Mouse (Mus musculus) CH12.LX (cell line): ENCODE data around the gene Vps72. TPM values are rescaled to one million over a fixed set of nuclear protein-coding genes. Genes with fewer than 3 reads are reported as not detected.

Experiments used
- DNase-seq: peaks from one replicate; pipeline ENCODE4 v3.0.0-alpha.2; 2013; ENCODE audit errors: extremely low read depth
- H3K27ac ChIP-seq: 2 replicates; pipeline ENCODE4 v1.5.1; 2012; ENCODE audit warnings: low read depth, mild to moderate bottlenecking, control low read depth, moderate library complexity; ENCODE audit not compliant: insufficient read depth
- H3K27me3 ChIP-seq: replicated peaks from 2 replicates; pipeline ENCODE3; 2012; ENCODE audit warnings: inconsistent platforms
- H3K36me3 ChIP-seq, 2 experiments: replicated peaks in 1 of 2; 2 replicates each; pipeline versions ENCODE3 to v1.6.1; 2012; ENCODE audit warnings: inconsistent platforms in 1 of 2, low read length in 1 of 2, mild to moderate bottlenecking in 1 of 2, mixed read lengths in 1 of 2, moderate library complexity in 1 of 2; ENCODE audit not compliant: control insufficient read depth in 1 of 2, insufficient read depth in 1 of 2
- H3K4me1 ChIP-seq, 2 experiments: 2 replicates each; pipeline ENCODE4 v1.6.1; 2012; ENCODE audit warnings: inconsistent platforms in 1 of 2, moderate library complexity in 1 of 2; ENCODE audit not compliant: insufficient read depth in 2 of 2, control insufficient read depth in 1 of 2
- H3K4me2 ChIP-seq: 2 replicates; pipeline ENCODE4 v1.6.1; 2012; ENCODE audit warnings: low read depth, mild to moderate bottlenecking, control low read depth; ENCODE audit not compliant: poor library complexity, insufficient read depth, severe bottlenecking
- H3K4me3 ChIP-seq, 3 experiments: fragments of 150-350 bp in 1 of 3; sonication (generic) in 1 of 3; replicated peaks in 1 of 3; 2 replicates each; pipeline versions ENCODE3 to v1.5.1; 2011 to 2012; ENCODE audit warnings: low read depth in 2 of 3, low read length in 2 of 3, mild to moderate bottlenecking in 2 of 3, moderate library complexity in 2 of 3, control low read depth in 1 of 3, improper control_type of control experiment in 1 of 3, inconsistent platforms in 1 of 3, mixed read lengths in 1 of 3; ENCODE audit not compliant: poor library complexity in 1 of 3
- H3K79me2 ChIP-seq: replicated peaks from 2 replicates; pipeline ENCODE4 v1.6.1; 2012; ENCODE audit warnings: mild to moderate bottlenecking, moderate library complexity; ENCODE audit not compliant: control insufficient read depth, poor library complexity, insufficient read depth, severe bottlenecking; ENCODE audit errors: extremely low read depth
- H3K9ac ChIP-seq: 2 replicates; pipeline ENCODE4 v1.6.1; 2012; ENCODE audit warnings: low read depth, mild to moderate bottlenecking, control low read depth, moderate library complexity; ENCODE audit not compliant: insufficient read depth
- H3K9me3 ChIP-seq: replicated peaks from 2 replicates; pipeline ENCODE3; 2012; ENCODE audit warnings: low read length, inconsistent platforms, mixed read lengths
- BHLHE40 ChIP-seq: IDR thresholded peaks from 2 replicates; pipeline ENCODE4 v1.6.1; 2011; ENCODE audit warnings: mild to moderate bottlenecking, low read depth, low read length, improper control_type of control experiment
- CTCF ChIP-seq, 2 experiments: IDR thresholded peaks in 1 of 2; conservative IDR thresholded peaks in 1 of 2; 2 replicates each; pipeline ENCODE4 v1.5.1; 2011 to 2012; ENCODE audit warnings: low read depth in 2 of 2, low read length in 2 of 2, improper control_type of control experiment in 1 of 2, inconsistent platforms in 1 of 2, mild to moderate bottlenecking in 1 of 2, moderate library complexity in 1 of 2
- E2F4 ChIP-seq: IDR thresholded peaks from 2 replicates; pipeline ENCODE4 v1.6.1; 2011; ENCODE audit warnings: low read depth, low read length, improper control_type of control experiment; ENCODE audit not compliant: insufficient replicate concordance
- ELF1 ChIP-seq: IDR thresholded peaks from 2 replicates; pipeline ENCODE4 v1.6.1; 2014; ENCODE audit warnings: low read depth, mild to moderate bottlenecking, inconsistent platforms, low read length, improper control_type of control experiment
- EP300 ChIP-seq: IDR thresholded peaks from 2 replicates; pipeline ENCODE4 v1.6.1; 2011; ENCODE audit warnings: low read length, improper control_type of control experiment
- ETS1 ChIP-seq: conservative IDR thresholded peaks from 2 replicates; pipeline ENCODE4 v1.6.1; 2012; ENCODE audit warnings: low read depth, mild to moderate bottlenecking, inconsistent platforms, low read length, improper control_type of control experiment, moderate library complexity
- GABPA ChIP-seq: IDR thresholded peaks from 2 replicates; pipeline ENCODE4 v1.6.1; 2012; ENCODE audit warnings: low read depth, low read length, improper control_type of control experiment, inconsistent platforms; ENCODE audit not compliant: insufficient replicate concordance
- HCFC1 ChIP-seq: IDR thresholded peaks from 2 replicates; pipeline ENCODE4 v1.6.1; 2012; ENCODE audit warnings: low read depth, mild to moderate bottlenecking, inconsistent platforms, low read length, improper control_type of control experiment
- JUN ChIP-seq: IDR thresholded peaks from 2 replicates; pipeline ENCODE4 v1.6.1; 2011; ENCODE audit warnings: low read depth, mild to moderate bottlenecking, low read length, improper control_type of control experiment, moderate library complexity; ENCODE audit not compliant: insufficient read depth
- JUND ChIP-seq: conservative IDR thresholded peaks from 2 replicates; pipeline ENCODE4 v1.6.1; 2011; ENCODE audit warnings: low read depth, low read length, improper control_type of control experiment
- MAX ChIP-seq: IDR thresholded peaks from 2 replicates; pipeline ENCODE4 v1.6.1; 2011; ENCODE audit warnings: low read length, improper control_type of control experiment
- MEF2A ChIP-seq: IDR thresholded peaks from 2 replicates; pipeline ENCODE4 v1.6.1; 2014; ENCODE audit warnings: low read depth, mild to moderate bottlenecking, inconsistent platforms, low read length, improper control_type of control experiment, borderline replicate concordance
- MYC ChIP-seq: IDR thresholded peaks from 2 replicates; pipeline ENCODE4 v1.6.1; 2011; ENCODE audit warnings: low read depth, mild to moderate bottlenecking, improper control_type of control experiment, low read length
- NELFE ChIP-seq: IDR thresholded peaks from 2 replicates; pipeline ENCODE4 v1.6.1; 2011; ENCODE audit warnings: low read depth, low read length, improper control_type of control experiment
- POLR2AphosphoS2 ChIP-seq: IDR thresholded peaks from 2 replicates; pipeline ENCODE4 v1.6.1; 2011; ENCODE audit warnings: low read depth, low read length, improper control_type of control experiment
- RAD21 ChIP-seq: IDR thresholded peaks from 2 replicates; pipeline ENCODE4 v1.6.1; 2011; ENCODE audit warnings: low read depth, mild to moderate bottlenecking, low read length, improper control_type of control experiment, moderate library complexity
- RCOR1 ChIP-seq: conservative IDR thresholded peaks from 2 replicates; pipeline ENCODE4 v1.6.1; 2012; ENCODE audit warnings: low read depth, mild to moderate bottlenecking, inconsistent platforms, low read length, improper control_type of control experiment
- SIN3A ChIP-seq: IDR thresholded peaks from 2 replicates; pipeline ENCODE4 v1.6.1; 2012; ENCODE audit warnings: low read length, improper control_type of control experiment, inconsistent platforms
- SMC3 ChIP-seq: IDR thresholded peaks from 2 replicates; pipeline ENCODE4 v1.6.1; 2011; ENCODE audit warnings: low read depth, low read length, improper control_type of control experiment
- TBP ChIP-seq: conservative IDR thresholded peaks from 2 replicates; pipeline ENCODE4 v1.6.1; 2011; ENCODE audit warnings: low read depth, low read length, improper control_type of control experiment
- UBTF ChIP-seq: IDR thresholded peaks from 2 replicates; pipeline ENCODE4 v1.6.1; 2012; ENCODE audit warnings: low read depth, mild to moderate bottlenecking, inconsistent platforms, low read length, improper control_type of control experiment, moderate library complexity
- ZKSCAN1 ChIP-seq: IDR thresholded peaks from 2 replicates; pipeline ENCODE4 v1.6.1; 2012; ENCODE audit warnings: low read depth, inconsistent platforms, low read length, improper control_type of control experiment, borderline replicate concordance
- ZMIZ1 ChIP-seq: IDR thresholded peaks from 2 replicates; pipeline ENCODE4 v1.6.1; 2012; ENCODE audit warnings: low read depth, mild to moderate bottlenecking, inconsistent platforms, low read length, improper control_type of control experiment
- ZNF384 ChIP-seq: IDR thresholded peaks from 2 replicates; pipeline ENCODE4 v1.6.1; 2012; ENCODE audit warnings: low read depth, low read length, improper control_type of control experiment, inconsistent platforms
- dilution Hi-C: fragments of 300-500 bp; cut with MboI; formaldehyde crosslinking; loops from 2 replicates; pipeline ENCODE4 v1.14.3; 2020; ENCODE audit warnings: low sequenced_read_pairs; ENCODE audit not compliant: extremely low pct_unique_long_range_greater_than_20kb, extremely low pct_ligation_motif_present
- in situ Hi-C: fragments of 300-500 bp; cut with MboI; formaldehyde crosslinking; loops from 3 replicates; pipeline ENCODE4 v1.14.3; 2019; ENCODE audit warnings: low sequenced_read_pairs, low pct_ligation_motif_present, low pct_unique_long_range_greater_than_20kb, mixed read lengths
- polyA plus RNA-seq: library from polyadenylated mRNA; unstranded; fragments of >175 nt; gene quantifications from 2 replicates; pipeline ENCODE4 v1.2.1, GENCODE M21; 2012; ENCODE audit warnings: low read depth; ENCODE audit not compliant: insufficient read length
- total RNA-seq, 2 experiments: library from RNA; depleted of rRNA; stranded (reverse); fragments of 300-350 nt in 1 of 2; fragments of >200 nt in 1 of 2; gene quantifications; 2 replicates each; pipeline ENCODE4 v1.2.3; 2012 to 2014

Vps72 gene
- total and polyA plus RNA-seq, 3 experiments, result 33.5 to 54.4 (median 34.1) TPM

DNA sequence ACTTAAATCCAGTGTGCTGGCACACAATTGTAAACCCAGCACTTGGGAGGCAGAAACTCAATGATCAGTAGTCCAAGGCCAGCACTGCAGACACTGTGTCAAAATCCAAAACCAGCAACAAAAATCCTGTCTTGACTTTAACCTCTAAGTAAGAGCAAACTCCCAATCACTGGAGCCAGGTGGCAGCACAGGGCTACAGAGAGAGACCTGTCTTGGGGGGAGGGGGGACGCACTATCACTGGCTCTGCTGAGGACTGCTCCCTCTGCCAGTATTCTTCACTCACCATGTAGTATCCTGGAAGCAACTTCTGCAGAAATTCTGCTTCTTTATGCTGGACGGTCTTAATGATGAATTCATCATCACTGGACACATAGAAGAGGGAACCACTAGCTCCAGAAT, 39.2 kb upstream of the Vps72 start:
- H3K27ac ChIP-seq, result no peak overlapping the region
- no peak overlapping the region for H3K9ac ChIP-seq
- no peaks in the 10 kb centered on the region for H3K9me3 ChIP-seq
- in situ Hi-C loops, result no loop called here
- TF ChIP-seq MEF2A (no peak), BHLHE40 (no peak), SIN3A (no peak), SMC3 (no peak), JUND (no peak), ZKSCAN1 (no peak), RAD21 (peak; percentile 4), NELFE (no peak), GABPA (no peak), TBP (no peak), ELF1 (no peak), E2F4 (no peak), ETS1 (no peak), RCOR1 (no peak), CTCF (conservative IDR thresholded peaks at IDR 0.05 in 1 of 2, IDR thresholded peaks at IDR 0.05 in 1 of 2; ENCODE audit: low read depth in 2 of 2, low read length in 2 of 2) (peak in 1 of 2 experiments; percentile 28; a peak in 2 of 4 replicates), ZMIZ1 (no peak)
- peaks cover 3 to 6% of the 10 kb centered on the region in 2 experiments; a peak in 3 of 4 replicates for H3K4me1 ChIP-seq
- H3K4me2 ChIP-seq, result no peak overlapping the region
- no peaks in the 10 kb centered on the region for H3K27me3 ChIP-seq
- dilution Hi-C loops, result no loop called here
- no peak overlapping the region for H3K4me3 ChIP-seq
- no peaks in the 10 kb centered on the region for H3K79me2 ChIP-seq
- peaks cover 68 to 85% of the 10 kb centered on the region in 2 experiments for H3K36me3 ChIP-seq
- DNase-seq, result no peak

- Histone ChIP-seq H3K36me3 (peaks cover 0 to 47% of the 10 kb centered on the region in 2 experiments), H3K4me2 (no peak overlapping the region), H3K27ac (no peak overlapping the region), H3K79me2 (peaks cover 6% of the 10 kb centered on the region), H3K4me3 (no peak overlapping the region), H3K4me1 (no peaks in the 10 kb centered on the region), H3K27me3 (no peaks in the 10 kb centered on the region), H3K9ac (no peak overlapping the region), H3K9me3 (no peaks in the 10 kb centered on the region)
- in situ Hi-C loops (no loop called here), dilution Hi-C loops (no loop called here)
- DNase-seq, result no peak
- TF ChIP-seq TBP (no peak), JUN (no peak), RAD21 (no peak), EP300 (no peak), ELF1 (no peak), ZNF384 (no peak), BHLHE40 (no peak), JUND (no peak), MAX (no peak), CTCF (conservative IDR thresholded peaks at IDR 0.05 in 1 of 2, IDR thresholded peaks at IDR 0.05 in 1 of 2; ENCODE audit: low read depth in 2 of 2, low read length in 2 of 2) (no peak), ZMIZ1 (no peak), MYC (no peak), UBTF (no peak), POLR2AphosphoS2 (no peak), HCFC1 (no peak), NELFE (no peak), GABPA (no peak)
Measured at GRCm38 (mm10) chr3:95088071-95088470, 22.8 kb upstream of the Vps72 start.
